Mouse (Mus musculus) heart, embryonic 12.5 days (tissue): ENCODE measurements around the gene Lipo2. TPM values are rescaled to one million over a fixed set of nuclear protein-coding genes. Genes with fewer than 3 reads are reported as not detected.
"Not testable (repeated sequence)": the region's sequence is repeated elsewhere in the genome, so short reads cannot be mapped to it uniquely, and the experiment has no call there.

Experiments
- ATAC-seq: fragments of 200-750 bp; cut with Nextera tagmentation; 2 replicates; pipeline ENCODE4 v1.8.0; 2017; ENCODE audit warnings: moderate TSS enrichment, moderate library complexity; ENCODE audit not compliant: insufficient number of reproducible peaks, low FRiP score
- H3K27ac ChIP-seq: fragments of 300-500 bp; sonication (generic); 2 replicates; pipeline ENCODE4 v1.5.1; 2016; ENCODE audit warnings: mild to moderate bottlenecking, moderate library complexity; ENCODE audit not compliant: poor library complexity, severe bottlenecking
- H3K27me3 ChIP-seq: fragments of 300-500 bp; sonication (generic); replicated peaks from 2 replicates; pipeline ENCODE4 v1.6.1; 2016; ENCODE audit warnings: mild to moderate bottlenecking, moderate library complexity
- H3K36me3 ChIP-seq: fragments of 300-500 bp; sonication (generic); 2 replicates; pipeline ENCODE4 v1.6.1; 2016; ENCODE audit warnings: mild to moderate bottlenecking, moderate library complexity
- H3K4me1 ChIP-seq: fragments of 300-500 bp; sonication (generic); replicated peaks from 2 replicates; pipeline ENCODE4 v1.6.1; 2016; ENCODE audit warnings: mild to moderate bottlenecking
- H3K4me2 ChIP-seq: fragments of 300-500 bp; sonication (generic); 2 replicates; pipeline ENCODE4 v1.6.1; 2016; ENCODE audit warnings: mild to moderate bottlenecking, moderate library complexity
- H3K4me3 ChIP-seq: fragments of 300-500 bp; sonication (generic); 2 replicates; pipeline ENCODE4 v1.5.1; 2016; ENCODE audit warnings: mild to moderate bottlenecking
- H3K9ac ChIP-seq: fragments of 300-500 bp; sonication (generic); 2 replicates; pipeline ENCODE4 v1.6.1; 2016; ENCODE audit warnings: mild to moderate bottlenecking, moderate library complexity
- H3K9me3 ChIP-seq: fragments of 300-500 bp; sonication (generic); replicated peaks from 2 replicates; pipeline ENCODE4 v1.6.1; 2016; ENCODE audit warnings: mild to moderate bottlenecking, moderate library complexity
- WGBS: fragments of 180-500 bp; shearing (Covaris S2); methylation state at CpG from one replicate; pipeline ENCODE4 v1.1.7; 2016; 5-methylcytosine and 5-hydroxymethylcytosine counted together
- polyA plus RNA-seq: library from polyadenylated mRNA; unstranded; fragments of >200 nt; fragmentation: Nextera tagmentation; extraction: Ambion mirVana; gene quantifications from 2 replicates; pipeline ENCODE4 v1.2.1, GENCODE M21; 2016

Gene Lipo2
- polyA plus RNA-seq = 0.48 and 0.55 TPM in 2 replicates

GRCm38 (mm10) chr19:33751259-33751658 lies at the start of gene Lipo2:
Lipo2 (minus strand) TSS chr19:33751359.
- H3K36me3 ChIP-seq, H3K9ac ChIP-seq, H3K4me3 ChIP-seq, H3K4me2 ChIP-seq, ATAC-seq, H3K9me3 ChIP-seq, H3K27ac ChIP-seq, H3K27me3 ChIP-seq, H3K4me1 ChIP-seq: not testable (repeated sequence)
- WGBS = 91% methylated on average over 1 of the region's 1 CpGs

DNA sequence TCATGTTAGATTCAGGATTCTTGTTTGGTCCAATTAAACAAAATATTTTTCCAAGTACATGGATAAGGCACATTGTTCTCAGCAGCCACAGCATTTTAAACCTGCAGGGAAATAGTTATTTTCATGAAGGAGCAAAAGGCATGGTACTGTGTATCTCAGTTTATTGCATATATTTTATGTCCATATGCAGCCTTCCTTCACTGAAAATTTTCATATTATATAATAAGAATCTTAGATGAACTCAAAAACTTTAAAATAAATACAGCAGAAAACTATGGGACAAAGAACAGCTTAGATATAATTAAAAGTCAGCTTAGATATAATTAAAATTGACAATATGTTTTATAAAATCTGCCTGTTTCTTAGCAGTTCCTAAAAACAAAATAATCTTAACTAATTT lies 36.2 kb upstream of the Lipo2 start, which contains the start of gene Lipo1:
TSS of gene Lipo1 (minus strand) at position 101 of the 400 bp plus-strand sequence.
- not testable (repeated sequence) for ATAC-seq, H3K36me3 ChIP-seq, H3K27me3 ChIP-seq, H3K4me3 ChIP-seq, H3K9ac ChIP-seq, H3K9me3 ChIP-seq, H3K27ac ChIP-seq, H3K4me2 ChIP-seq, H3K4me1 ChIP-seq

DNA sequence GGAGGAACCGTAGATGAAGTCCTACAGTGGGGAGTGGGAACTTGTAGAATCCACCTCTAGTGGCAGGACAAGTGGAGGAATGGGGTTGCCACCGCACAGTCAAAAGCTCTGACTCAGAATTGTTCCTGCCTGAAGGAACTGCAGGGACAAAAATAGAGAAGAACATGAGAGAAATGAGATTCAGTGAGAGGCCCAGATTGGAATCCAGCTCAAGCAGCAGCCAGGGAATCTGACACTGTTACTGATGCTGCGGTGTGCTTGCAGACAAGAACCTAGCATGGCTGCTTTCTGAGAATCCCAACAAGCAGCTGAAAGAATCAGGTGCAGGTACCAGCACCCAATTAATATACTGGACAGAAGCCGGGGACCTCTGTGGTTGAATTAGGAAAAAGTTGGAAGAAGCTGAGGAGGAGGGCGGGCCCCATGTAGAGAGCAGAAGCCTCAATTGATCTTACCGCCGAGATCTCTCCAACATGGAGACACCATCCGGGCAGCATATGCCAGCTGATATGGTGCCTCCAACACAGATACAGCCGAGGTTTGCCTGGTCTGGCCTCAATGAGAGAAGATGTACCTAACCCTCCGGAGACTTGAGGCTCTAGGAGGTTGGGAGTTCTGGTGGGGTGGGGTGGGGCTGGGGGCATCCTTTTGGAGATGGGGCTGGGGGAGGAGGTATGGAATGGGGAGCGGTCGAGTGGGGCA lies 35.6 kb upstream of the Lipo2 start:
- Histone ChIP-seq H3K36me3 (no peaks in the 10 kb centered on the region), H3K9me3 (no peaks in the 10 kb centered on the region), H3K4me2 (no peak overlapping the region), H3K9ac (no peak overlapping the region), H3K27me3 (no peaks in the 10 kb centered on the region), H3K27ac (no peak overlapping the region), H3K4me3 (no peak overlapping the region), H3K4me1 (no peaks in the 10 kb centered on the region)
- 79% methylated on average over 12 of the region's 12 CpGs for WGBS
- no peak for ATAC-seq

DNA sequence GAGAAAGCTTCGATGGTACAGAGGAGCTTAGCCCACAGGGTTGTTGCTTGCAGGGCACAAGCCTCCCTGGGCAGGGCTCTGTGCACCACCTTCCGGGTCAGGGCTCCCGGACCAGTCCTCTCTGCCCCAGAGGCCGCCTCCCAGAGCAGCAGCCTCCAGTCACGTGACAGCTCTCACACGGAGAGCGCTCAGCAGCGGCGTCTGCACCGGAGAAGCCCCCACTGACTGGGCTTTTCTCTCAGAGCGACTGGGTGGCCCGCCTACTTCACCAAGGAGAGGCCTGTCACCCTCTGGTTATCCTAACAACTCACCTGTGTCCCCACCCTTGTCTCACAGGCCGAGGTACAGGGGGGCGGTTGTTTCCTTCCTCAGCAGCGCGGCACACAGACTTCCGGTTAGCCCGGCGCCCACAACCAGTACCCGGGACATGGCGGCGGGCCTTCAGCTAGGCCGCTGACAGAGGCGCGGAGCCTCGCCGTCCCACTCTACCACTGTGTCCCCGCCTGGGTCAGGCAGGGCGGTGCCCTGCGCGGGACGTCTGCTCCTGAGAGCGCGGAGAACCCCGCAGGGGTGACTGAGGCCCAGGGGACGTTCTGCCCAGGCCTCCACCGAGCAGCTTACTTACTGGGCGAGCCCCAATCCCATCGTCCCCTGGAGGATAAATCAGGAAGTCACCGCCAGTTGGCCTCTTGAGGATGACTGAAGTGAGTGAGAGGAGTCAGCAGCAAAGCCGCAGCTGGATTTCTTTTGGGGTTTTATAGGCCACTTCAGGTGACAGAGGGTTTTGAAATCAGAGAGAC lies 10.3 kb upstream of the Lipo2 start, which contains the start of gene Lipo3:
TSS of gene Lipo3 (minus strand) at position 665 of the 800 bp plus-strand sequence.
- Histone ChIP-seq H3K4me2 (peak within 1 kb of the TSS; percentile 58), H3K4me3 (peak within 1 kb of the TSS; percentile 31)
- not testable (repeated sequence) for H3K36me3 ChIP-seq, H3K27ac ChIP-seq, H3K4me1 ChIP-seq, H3K27me3 ChIP-seq, H3K9me3 ChIP-seq, H3K9ac ChIP-seq
- 31% methylated on average over 13 of the region's 41 CpGs for WGBS
- peak; percentile 72 for ATAC-seq

Other genes starting within 250 kb of the Lipo2 start
- gene Lipo4, start 233.6 kb downstream of the Lipo2 start, polyA plus RNA-seq = not detected in 2 replicates
- gene Gm8978, start 126.1 kb downstream of the Lipo2 start, polyA plus RNA-seq = not detected in 2 replicates
- gene Lipo3, start 10.6 kb upstream of the Lipo2 start, polyA plus RNA-seq = 14.1 and 14.4 TPM in 2 replicates
- gene Lipo1, start 36.1 kb upstream of the Lipo2 start, polyA plus RNA-seq = not detected in 2 replicates
- 0.15 TPM in 1 of 2 replicates, not detected in the other for gene Lipf, start 209.8 kb upstream of the Lipo2 start, polyA plus RNA-seq